Mouse (Mus musculus) neural tube, embryonic 12.5 days (tissue): ENCODE measurements around the gene Ctcfl. TPM values are rescaled to one million over a fixed set of nuclear protein-coding genes. Genes with fewer than 3 reads are reported as not detected.

Experiments
- ATAC-seq: fragments of 200-750 bp; cut with Nextera tagmentation; 2 replicates; pipeline ENCODE4 v1.8.0; 2017; ENCODE audit warnings: low read depth, mild to moderate bottlenecking, moderate TSS enrichment, moderate library complexity; ENCODE audit not compliant: low FRiP score
- H3K27ac ChIP-seq: fragments of 300-500 bp; sonication (generic); 2 replicates; pipeline ENCODE4 v1.5.1; 2016
- H3K27me3 ChIP-seq: fragments of 300-500 bp; sonication (generic); replicated peaks from 2 replicates; pipeline ENCODE4 v1.6.1; 2016; ENCODE audit warnings: mild to moderate bottlenecking
- H3K36me3 ChIP-seq: fragments of 300-500 bp; sonication (generic); 2 replicates; pipeline ENCODE4 v1.6.1; 2016; ENCODE audit warnings: mild to moderate bottlenecking
- H3K4me1 ChIP-seq: fragments of 300-500 bp; sonication (generic); 2 replicates; pipeline ENCODE4 v1.6.1; 2016
- H3K4me2 ChIP-seq: fragments of 300-500 bp; sonication (generic); replicated peaks from 2 replicates; pipeline ENCODE4 v1.6.1; 2016; ENCODE audit warnings: mild to moderate bottlenecking
- H3K4me3 ChIP-seq: fragments of 300-500 bp; sonication (generic); 2 replicates; pipeline ENCODE4 v1.5.1; 2016
- H3K9ac ChIP-seq: fragments of 300-500 bp; sonication (generic); 2 replicates; pipeline ENCODE4 v1.6.1; 2016; ENCODE audit warnings: mild to moderate bottlenecking
- H3K9me3 ChIP-seq: fragments of 300-500 bp; sonication (generic); 2 replicates; pipeline ENCODE4 v1.6.1; 2016; ENCODE audit warnings: mild to moderate bottlenecking
- WGBS: fragments of 180-500 bp; shearing (Covaris S2); methylation state at CpG from one replicate; pipeline ENCODE4 v1.1.7; 2016; 5-methylcytosine and 5-hydroxymethylcytosine counted together
- polyA plus RNA-seq: library from polyadenylated mRNA; unstranded; fragments of >200 nt; fragmentation: Nextera tagmentation; extraction: Ambion mirVana; gene quantifications from 2 replicates; pipeline ENCODE4 v1.2.1, GENCODE M21; 2016

Gene Ctcfl
- polyA plus RNA-seq, 1 experiment from 2014 or later = 0.13 TPM

- H3K4me2 ChIP-seq = no peak overlapping the region
- no peak for ATAC-seq
- 93% methylated on average over 10 of the region's 10 CpGs for WGBS
- no peaks in the 10 kb centered on the region for H3K27me3 ChIP-seq
- no peak overlapping the region for H3K27ac ChIP-seq
- no peak overlapping the region for H3K4me3 ChIP-seq
- H3K36me3 ChIP-seq = no peaks in the 10 kb centered on the region
- no peaks in the 10 kb centered on the region for H3K4me1 ChIP-seq
- H3K9me3 ChIP-seq = no peaks in the 10 kb centered on the region
- no peak overlapping the region for H3K9ac ChIP-seq
These were observed 36.6 kb upstream of the Ctcfl start for GRCm38 (mm10) chr2:173155907-173156306.

GRCm38 (mm10) chr2:173154962-173155361 lies 35.6 kb upstream of the Ctcfl start:
- Histone ChIP-seq H3K4me3 (no peak overlapping the region), H3K27me3 (no peaks in the 10 kb centered on the region), H3K27ac (no peak overlapping the region), H3K4me1 (no peaks in the 10 kb centered on the region), H3K9ac (no peak overlapping the region), H3K9me3 (no peaks in the 10 kb centered on the region), H3K4me2 (no peak overlapping the region), H3K36me3 (no peaks in the 10 kb centered on the region)
- no peak for ATAC-seq
- WGBS = 92% methylated on average over 14 of the region's 14 CpGs

- Histone ChIP-seq H3K4me3 (no peak overlapping the region), H3K9me3 (no peaks in the 10 kb centered on the region), H3K36me3 (no peaks in the 10 kb centered on the region), H3K27me3 (no peaks in the 10 kb centered on the region), H3K4me1 (no peaks in the 10 kb centered on the region), H3K4me2 (no peak overlapping the region), H3K27ac (no peak overlapping the region), H3K9ac (no peak overlapping the region)
- no peak for ATAC-seq
- WGBS = 90% methylated on average over 13 of the region's 13 CpGs
These were observed 35.2 kb upstream of the Ctcfl start for GRCm38 (mm10) chr2:173154513-173154912.

GRCm38 (mm10) chr2:173153266-173153665 lies 33.9 kb upstream of the Ctcfl start:
- 90% methylated on average over 10 of the region's 10 CpGs for WGBS
- Histone ChIP-seq H3K9me3 (no peaks in the 10 kb centered on the region), H3K4me1 (no peaks in the 10 kb centered on the region)

GRCm38 (mm10) chr2:173152436-173153151 lies 33.3 kb upstream of the Ctcfl start, which contains the start of gene Pck1:
TSS of gene Pck1 (plus strand) at chr2:173153048.
- Histone ChIP-seq H3K27me3 (no peaks in the 10 kb centered on the region), H3K27ac (no peak within 1 kb of the TSS), H3K4me2 (no peak within 1 kb of the TSS), H3K9ac (no peak within 1 kb of the TSS), H3K4me3 (no peak within 1 kb of the TSS), H3K9me3 (no peaks in the 10 kb centered on the region), H3K36me3 (no peaks in the 10 kb centered on the region), H3K4me1 (no peaks in the 10 kb centered on the region)
- WGBS = 83% methylated on average over 13 of the region's 13 CpGs
- ATAC-seq = no peak

More at GRCm38 (mm10) chr2:173153266-173153665, 33.9 kb upstream of the Ctcfl start:
- H3K27ac ChIP-seq = no peak overlapping the region
- H3K4me2 ChIP-seq = no peak overlapping the region
- H3K36me3 ChIP-seq = no peaks in the 10 kb centered on the region
- H3K27me3 ChIP-seq = no peaks in the 10 kb centered on the region
- no peak overlapping the region for H3K4me3 ChIP-seq
- no peak for ATAC-seq
- no peak overlapping the region for H3K9ac ChIP-seq

- H3K4me2 ChIP-seq = no peak overlapping the region
- WGBS = 85% methylated on average over 7 of the region's 7 CpGs
- no peak for ATAC-seq
These were observed 32.5 kb upstream of the Ctcfl start for GRCm38 (mm10) chr2:173151784-173152284.

GRCm38 (mm10) chr2:173151352-173151751 lies 32.0 kb upstream of the Ctcfl start:
- H3K4me3 ChIP-seq = no peak overlapping the region
- no peak for ATAC-seq

More at GRCm38 (mm10) chr2:173151784-173152284, 32.5 kb upstream of the Ctcfl start:
- no peaks in the 10 kb centered on the region for H3K4me1 ChIP-seq
- no peak overlapping the region for H3K9ac ChIP-seq
- no peaks in the 10 kb centered on the region for H3K9me3 ChIP-seq
- no peaks in the 10 kb centered on the region for H3K36me3 ChIP-seq
- no peaks in the 10 kb centered on the region for H3K27me3 ChIP-seq
- H3K4me3 ChIP-seq = no peak overlapping the region
- no peak overlapping the region for H3K27ac ChIP-seq

GRCm38 (mm10) chr2:173148001-173148400 lies 28.7 kb upstream of the Ctcfl start:
- Histone ChIP-seq H3K4me3 (no peak overlapping the region), H3K4me2 (no peak overlapping the region), H3K27ac (no peak overlapping the region), H3K36me3 (no peaks in the 10 kb centered on the region), H3K4me1 (no peaks in the 10 kb centered on the region), H3K9me3 (no peaks in the 10 kb centered on the region), H3K9ac (no peak overlapping the region), H3K27me3 (no peaks in the 10 kb centered on the region)
- WGBS = 91% methylated on average over 5 of the region's 5 CpGs
- no peak for ATAC-seq

More at GRCm38 (mm10) chr2:173151352-173151751, 32.0 kb upstream of the Ctcfl start:
- H3K4me2 ChIP-seq = no peak overlapping the region
- WGBS = 89% methylated on average over 5 of the region's 5 CpGs
- no peaks in the 10 kb centered on the region for H3K9me3 ChIP-seq
- no peaks in the 10 kb centered on the region for H3K27me3 ChIP-seq
- no peaks in the 10 kb centered on the region for H3K36me3 ChIP-seq
- no peak overlapping the region for H3K27ac ChIP-seq
- H3K9ac ChIP-seq = no peak overlapping the region
- no peaks in the 10 kb centered on the region for H3K4me1 ChIP-seq

- 79% methylated on average over 6 of the region's 6 CpGs for WGBS
- Histone ChIP-seq H3K9ac (no peak overlapping the region), H3K9me3 (no peaks in the 10 kb centered on the region), H3K4me2 (no peak overlapping the region), H3K27me3 (no peaks in the 10 kb centered on the region), H3K36me3 (no peaks in the 10 kb centered on the region), H3K27ac (no peak overlapping the region), H3K4me3 (no peak overlapping the region), H3K4me1 (no peaks in the 10 kb centered on the region)
- no peak for ATAC-seq
These were observed 27.4 kb upstream of the Ctcfl start for GRCm38 (mm10) chr2:173146728-173147127.

- Histone ChIP-seq H3K4me2 (no peak overlapping the region), H3K4me3 (no peak overlapping the region), H3K9ac (no peak overlapping the region), H3K9me3 (no peaks in the 10 kb centered on the region), H3K4me1 (no peaks in the 10 kb centered on the region), H3K27me3 (no peaks in the 10 kb centered on the region), H3K36me3 (no peaks in the 10 kb centered on the region), H3K27ac (no peak overlapping the region)
- no peak for ATAC-seq
- 81% methylated on average over 3 of the region's 3 CpGs for WGBS
These were observed 26.5 kb upstream of the Ctcfl start for GRCm38 (mm10) chr2:173145808-173146207.

GRCm38 (mm10) chr2:173143611-173144010 lies 24.3 kb upstream of the Ctcfl start:
- WGBS = 69% methylated on average over 11 of the region's 11 CpGs

GRCm38 (mm10) chr2:173138323-173139239 lies 19.3 kb upstream of the Ctcfl start:
- H3K4me2 ChIP-seq = 0 out of 2 replicates have a peak overlapping the region, but pooled peaks have one; percentile 4
- H3K27me3 ChIP-seq = no peaks in the 10 kb centered on the region
- H3K4me1 ChIP-seq = peaks cover 10% of the 10 kb centered on the region
- ATAC-seq = peak; percentile 77
- H3K9ac ChIP-seq = no peak overlapping the region
- no peak overlapping the region for H3K4me3 ChIP-seq
- H3K9me3 ChIP-seq = no peaks in the 10 kb centered on the region
- H3K36me3 ChIP-seq = no peaks in the 10 kb centered on the region
- WGBS = 41% methylated on average over 15 of the region's 15 CpGs
- no peak overlapping the region for H3K27ac ChIP-seq

More at GRCm38 (mm10) chr2:173143611-173144010, 24.3 kb upstream of the Ctcfl start:
- Histone ChIP-seq H3K4me1 (peaks cover 6% of the 10 kb centered on the region), H3K36me3 (no peaks in the 10 kb centered on the region), H3K27ac (no peak overlapping the region), H3K4me2 (no peak overlapping the region), H3K9me3 (no peaks in the 10 kb centered on the region), H3K9ac (no peak overlapping the region), H3K27me3 (no peaks in the 10 kb centered on the region), H3K4me3 (no peak overlapping the region)
- no peak for ATAC-seq
